Mouse (Mus musculus) neural tube, embryonic 14.5 days (tissue): ENCODE measurements around the gene Gm14325. TPM values are rescaled to one million over a fixed set of nuclear protein-coding genes. Genes with fewer than 3 reads are reported as not detected.

ENCODE experiments used
- polyA plus RNA-seq: library from polyadenylated mRNA; unstranded; fragments of >200 nt; fragmentation: Nextera tagmentation; extraction: Ambion mirVana; gene quantifications from 2 replicates; pipeline ENCODE4 v1.2.1, GENCODE M21; 2014

Gm14325 gene
- polyA plus RNA-seq, 1 experiment from 2014 or later, result 41.4 TPM

Other genes starting within 250 kb of the Gm14325 start
- 4.0 and 4.6 TPM in 2 replicates for gene Gm14322, start 81.0 kb downstream of the Gm14325 start, polyA plus RNA-seq
- 1.3 and 3.1 TPM in 2 replicates for gene Gm14327, start 56.8 kb upstream of the Gm14325 start, polyA plus RNA-seq
- gene Zfp972, start 85.3 kb upstream of the Gm14325 start, polyA plus RNA-seq, result not detected in 2 replicates
- 17.6 and 18.5 TPM in 2 replicates for gene Gm14326, start 117.0 kb upstream of the Gm14325 start, polyA plus RNA-seq
- 11.5 and 13.6 TPM in 2 replicates for gene Zfp971, start 182.9 kb upstream of the Gm14325 start, polyA plus RNA-seq
- 15.9 and 16.9 TPM in 2 replicates for gene Zfp931, start 238.1 kb upstream of the Gm14325 start, polyA plus RNA-seq